Mouse (Mus musculus) subcutaneous adipose tissue, adult 2 months (tissue): ENCODE results near the gene Qsox2. TPM values are rescaled to one million over a fixed set of nuclear protein-coding genes. Genes with fewer than 3 reads are reported as not detected.

ENCODE experiments used
- polyA plus RNA-seq: library from polyadenylated mRNA; depleted of rRNA; stranded (reverse); fragments of >200 nt; gene quantifications from 2 replicates; pipeline ENCODE4 v1.2.3, GENCODE M21; 2012; ENCODE audit warnings: low replicate concordance; rRNA removed

Gene Qsox2
- polyA plus RNA-seq = 14.7 and 18.8 TPM in 2 replicates

DNA sequence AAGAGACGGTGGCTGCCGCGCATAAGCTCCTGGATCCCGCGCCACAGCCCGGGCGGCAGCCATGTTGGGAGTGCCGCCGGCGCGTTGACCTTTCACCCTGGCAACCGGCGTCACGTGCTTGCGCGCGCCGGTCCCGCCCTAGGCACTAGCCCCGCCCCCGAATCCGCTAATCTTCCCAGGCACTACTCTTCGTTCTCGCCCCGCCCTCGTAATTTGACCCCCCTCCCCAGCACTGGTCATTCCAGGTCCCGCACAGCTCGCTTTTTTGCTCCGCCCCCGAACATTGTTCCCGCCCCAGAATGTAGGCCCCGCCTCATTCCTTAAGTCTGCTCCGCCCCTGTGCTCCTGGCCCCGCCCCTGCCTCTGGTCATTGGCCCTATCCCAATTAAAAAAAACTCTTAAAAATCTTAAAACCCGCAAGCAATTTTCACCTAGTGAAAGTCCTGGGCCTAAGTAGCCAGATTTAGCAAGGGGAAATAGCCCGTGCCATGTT, at the start of gene Qsox2:
Gene Qsox2, minus strand, starts transcription at position 236 of the 493 bp plus-strand sequence.

DNA sequence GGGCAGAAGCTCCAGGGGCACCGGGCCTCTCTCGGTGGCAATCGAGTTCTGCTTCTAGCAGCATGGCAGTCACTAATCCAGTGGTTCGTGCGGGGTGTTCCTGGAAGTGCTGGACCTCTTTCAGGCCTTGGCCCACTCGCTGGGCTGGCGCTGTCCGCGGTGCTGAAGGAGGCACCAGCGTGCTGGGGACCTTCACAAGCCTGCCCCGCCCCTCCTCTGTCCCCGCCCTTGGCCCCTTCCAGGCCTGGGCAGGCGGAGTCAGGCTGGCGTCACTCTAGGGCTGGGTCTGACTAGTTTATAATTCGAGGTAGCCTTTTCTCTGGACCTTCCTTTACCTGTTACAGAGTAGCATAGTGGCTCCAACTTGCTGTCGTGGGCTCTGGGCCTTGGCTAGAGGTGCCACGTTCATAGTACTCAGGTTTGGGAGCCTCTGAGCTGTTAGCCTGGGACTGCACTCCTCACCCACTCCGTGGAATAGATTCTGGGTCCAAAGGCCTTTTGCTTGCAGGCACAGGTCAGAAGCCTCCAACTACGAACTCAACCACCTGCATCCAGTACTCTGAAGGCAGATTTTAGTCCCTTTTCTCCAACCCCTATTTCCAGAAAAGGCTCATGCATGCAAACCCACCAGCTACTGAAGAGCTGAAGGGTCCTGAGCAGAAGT, 29.1 kb downstream of the Qsox2 start, which contains the start of gene Lhx3:
Gene Lhx3, minus strand, starts transcription at position 164 of the 664 bp plus-strand sequence.

Other genes with a start within 250 kb of the Qsox2 start
- gene Ubac1, start 215.8 kb downstream of the Qsox2 start, polyA plus RNA-seq = 69.7 and 73.3 TPM in 2 replicates
- 64.0 and 90.7 TPM in 2 replicates for gene Nacc2, start 114.3 kb downstream of the Qsox2 start, polyA plus RNA-seq
- not detected in 2 replicates for gene Lhx3, start 29.2 kb downstream of the Qsox2 start, polyA plus RNA-seq
- 0.11 and 8.5 TPM in 2 replicates for gene Ccdc187, start 57.0 kb upstream of the Qsox2 start, polyA plus RNA-seq
- 16.2 and 35.7 TPM in 2 replicates for gene Gpsm1, start 78.0 kb upstream of the Qsox2 start, polyA plus RNA-seq
- 29.0 and 35.4 TPM in 2 replicates for gene Dnlz, start 114.6 kb upstream of the Qsox2 start, polyA plus RNA-seq
- gene Card9, start 123.4 kb upstream of the Qsox2 start, polyA plus RNA-seq = 5.6 and 7.3 TPM in 2 replicates
- 27.9 and 57.8 TPM in 2 replicates for gene Snapc4, start 143.1 kb upstream of the Qsox2 start, polyA plus RNA-seq
- gene Entr1, start 151.8 kb upstream of the Qsox2 start, polyA plus RNA-seq = 101 and 135 TPM in 2 replicates
- 53.8 and 54.1 TPM in 2 replicates for gene Pmpca, start 151.8 kb upstream of the Qsox2 start, polyA plus RNA-seq
- gene Inpp5e, start 171.7 kb upstream of the Qsox2 start, polyA plus RNA-seq = 24.4 and 34.8 TPM in 2 replicates
- 64.2 and 91.7 TPM in 2 replicates for gene Sec16a, start 207.7 kb upstream of the Qsox2 start, polyA plus RNA-seq